Mouse (Mus musculus): ENCODE data around the gene Parp6. TPM values are rescaled to one million over a fixed set of nuclear protein-coding genes. Genes with fewer than 3 reads are reported as not detected.
A peak's percentile ranks its signal among the peaks of the same experiment; 100 is the strongest.

The Parp6 gene
- total and polyA plus RNA-seq, 2 experiments from 2014 or later = 137 to 195 TPM

- no peak for ATAC-seq
- 81% methylated on average over 2 of the region's 2 CpGs for WGBS
- TF ChIP-seq CTCF (IDR thresholded peaks at IDR 0.05; ENCODE audit: low read depth) = no peak
- Histone ChIP-seq H3K27me3 (ENCODE audit: insufficient read depth, low read length) (no peaks in the 10 kb centered on the region), H3K4me3 (ENCODE audit: low read depth, low read length) (no peak overlapping the region), H3K9ac (no peak overlapping the region), H3K9me3 (ENCODE audit: low read length) (no peaks in the 10 kb centered on the region), H3K27ac (ENCODE audit: low read depth, low read length) (no peak overlapping the region), H3K36me3 (ENCODE audit: insufficient read depth) (no peaks in the 10 kb centered on the region), H3K4me1 (ENCODE audit: insufficient read depth) (peaks cover 20% of the 10 kb centered on the region), H3K4me2 (ENCODE audit: low read depth) (no peak overlapping the region)
- DNase-seq = no peak
Measured at GRCm38 (mm10) chr9:59615797-59616196, 1.3 kb upstream of the Parp6 start.

GRCm38 (mm10) chr9:59617307-59617973 is 356 bp downstream of the Parp6 start:
- H3K4me1 ChIP-seq (ENCODE audit: insufficient read depth) = peaks cover 20% of the 10 kb centered on the region
- DNase-seq (no peak), ATAC-seq (peak; percentile 9)
- TF ChIP-seq CTCF (IDR thresholded peaks at IDR 0.05; ENCODE audit: low read depth) = no peak
- no peaks in the 10 kb centered on the region for H3K27me3 ChIP-seq (ENCODE audit: insufficient read depth, low read length)
- H3K4me2 ChIP-seq (ENCODE audit: low read depth) = peak overlapping the region; percentile 62
- under 1% methylated on average over 54 of the region's 58 CpGs for WGBS
- peak overlapping the region; percentile 84 for H3K9ac ChIP-seq
- peak overlapping the region; percentile 94 for H3K4me3 ChIP-seq (ENCODE audit: low read depth, low read length)
- peak overlapping the region; percentile 84 for H3K27ac ChIP-seq (ENCODE audit: low read depth, low read length)
- no peaks in the 10 kb centered on the region for H3K9me3 ChIP-seq (ENCODE audit: low read length)
- peaks cover 3% of the 10 kb centered on the region for H3K36me3 ChIP-seq (ENCODE audit: insufficient read depth)

- Histone ChIP-seq H3K9ac (no peak overlapping the region), H3K4me2 (ENCODE audit: low read depth) (no peak overlapping the region), H3K27ac (ENCODE audit: low read depth, low read length) (no peak overlapping the region), H3K27me3 (ENCODE audit: insufficient read depth, low read length) (no peaks in the 10 kb centered on the region), H3K4me3 (ENCODE audit: low read depth, low read length) (no peak overlapping the region), H3K36me3 (ENCODE audit: insufficient read depth) (peaks cover 61% of the 10 kb centered on the region), H3K4me1 (ENCODE audit: insufficient read depth) (no peaks in the 10 kb centered on the region), H3K9me3 (ENCODE audit: low read length) (no peaks in the 10 kb centered on the region)
- DNase-seq (no peak), ATAC-seq (no peak)
- 96% methylated on average over 1 of the region's 1 CpGs for WGBS
- TF ChIP-seq CTCF (IDR thresholded peaks at IDR 0.05; ENCODE audit: low read depth) = no peak
Measured at GRCm38 (mm10) chr9:59638372-59638771, 21.3 kb downstream of the Parp6 start.

- H3K4me1 ChIP-seq (ENCODE audit: insufficient read depth) = no peaks in the 10 kb centered on the region
- no peaks in the 10 kb centered on the region for H3K9me3 ChIP-seq (ENCODE audit: low read length)
- DNase-seq (no peak), ATAC-seq (no peak)
- H3K4me3 ChIP-seq (ENCODE audit: low read depth, low read length) = no peak overlapping the region
- no peaks in the 10 kb centered on the region for H3K27me3 ChIP-seq (ENCODE audit: insufficient read depth, low read length)
- H3K4me2 ChIP-seq (ENCODE audit: low read depth) = no peak overlapping the region
- no peak overlapping the region for H3K27ac ChIP-seq (ENCODE audit: low read depth, low read length)
- H3K9ac ChIP-seq = no peak overlapping the region
- peaks cover 53% of the 10 kb centered on the region for H3K36me3 ChIP-seq (ENCODE audit: insufficient read depth)
- no peak for TF ChIP-seq CTCF (IDR thresholded peaks at IDR 0.05; ENCODE audit: low read depth)
- 94% methylated on average over 4 of the region's 4 CpGs for WGBS
Measured at GRCm38 (mm10) chr9:59639936-59640335, 22.9 kb downstream of the Parp6 start.

GRCm38 (mm10) chr9:59641320-59641719 is 24.2 kb downstream of the Parp6 start:
- peaks cover 48% of the 10 kb centered on the region for H3K36me3 ChIP-seq (ENCODE audit: insufficient read depth)

GRCm38 (mm10) chr9:59649911-59650310 is 32.8 kb downstream of the Parp6 start:
- 98% methylated on average over 4 of the region's 4 CpGs for WGBS
- Histone ChIP-seq H3K27ac (ENCODE audit: low read depth, low read length) (no peak overlapping the region), H3K36me3 (ENCODE audit: insufficient read depth) (peaks cover 40% of the 10 kb centered on the region), H3K4me3 (ENCODE audit: low read depth, low read length) (no peak overlapping the region), H3K9me3 (ENCODE audit: low read length) (no peaks in the 10 kb centered on the region), H3K4me2 (ENCODE audit: low read depth) (no peak overlapping the region), H3K9ac (no peak overlapping the region), H3K4me1 (ENCODE audit: insufficient read depth) (no peaks in the 10 kb centered on the region), H3K27me3 (ENCODE audit: insufficient read depth, low read length) (no peaks in the 10 kb centered on the region)
- no peak for DNase-seq
- no peak for ATAC-seq
- no peak for TF ChIP-seq CTCF (IDR thresholded peaks at IDR 0.05; ENCODE audit: low read depth)

More at GRCm38 (mm10) chr9:59641320-59641719, 24.2 kb downstream of the Parp6 start:
- H3K4me2 ChIP-seq (ENCODE audit: low read depth) = no peak overlapping the region
- H3K27ac ChIP-seq (ENCODE audit: low read depth, low read length) = no peak overlapping the region
- 88% methylated on average over 2 of the region's 2 CpGs for WGBS
- no peak overlapping the region for H3K4me3 ChIP-seq (ENCODE audit: low read depth, low read length)
- DNase-seq (no peak), ATAC-seq (no peak)
- H3K9me3 ChIP-seq (ENCODE audit: low read length) = no peaks in the 10 kb centered on the region
- no peak overlapping the region for H3K9ac ChIP-seq
- no peaks in the 10 kb centered on the region for H3K4me1 ChIP-seq (ENCODE audit: insufficient read depth)
- no peak for TF ChIP-seq CTCF (IDR thresholded peaks at IDR 0.05; ENCODE audit: low read depth)
- no peaks in the 10 kb centered on the region for H3K27me3 ChIP-seq (ENCODE audit: insufficient read depth, low read length)

- Histone ChIP-seq H3K27me3 (ENCODE audit: insufficient read depth, low read length) (no peaks in the 10 kb centered on the region), H3K36me3 (ENCODE audit: insufficient read depth) (peaks cover 28% of the 10 kb centered on the region), H3K4me1 (ENCODE audit: insufficient read depth) (0 out of 2 replicates have a peak, but pooled peaks cover 4% of the 10 kb centered on the region), H3K27ac (ENCODE audit: low read depth, low read length) (no peak overlapping the region), H3K4me2 (ENCODE audit: low read depth) (no peak overlapping the region), H3K4me3 (ENCODE audit: low read depth, low read length) (no peak overlapping the region), H3K9me3 (ENCODE audit: low read length) (no peaks in the 10 kb centered on the region), H3K9ac (no peak overlapping the region)
- WGBS = 39% methylated on average over 3 of the region's 3 CpGs
- TF ChIP-seq CTCF (IDR thresholded peaks at IDR 0.05; ENCODE audit: low read depth) = no peak
- ATAC-seq (no peak), DNase-seq (no peak)
Measured at GRCm38 (mm10) chr9:59653371-59653770, 36.3 kb downstream of the Parp6 start.

Measured in forebrain, postnatal 0 days (tissue).